Mouse (Mus musculus): ENCODE results near the gene Tgm2. TPM values are rescaled to one million over a fixed set of nuclear protein-coding genes. Genes with fewer than 3 reads are reported as not detected.

Gene Tgm2
- polyA plus RNA-seq, 1 experiment from 2014 or later, result 226 TPM

GRCm38 (mm10) chr2:158129291-158130002 lies 16.8 kb downstream of the Tgm2 start:
- no peaks in the 10 kb centered on the region for H3K27me3 ChIP-seq (ENCODE audit: control insufficient read depth, insufficient read depth, low read length)
- H3K9me3 ChIP-seq (replicated peaks; ENCODE audit: control insufficient read depth, low read length), result no peaks in the 10 kb centered on the region
- no peak overlapping the region for H3K4me3 ChIP-seq (ENCODE audit: low read length)
- no peak for ATAC-seq (replicated peaks; ENCODE audit: extremely low read depth, insufficient read depth, low FRiP score)
- H3K36me3 ChIP-seq (ENCODE audit: control insufficient read depth, insufficient read depth), result peaks cover 65% of the 10 kb centered on the region
- peaks cover 48% of the 10 kb centered on the region for H3K4me1 ChIP-seq (ENCODE audit: control insufficient read depth, insufficient read depth, low read length)
- H3K27ac ChIP-seq (ENCODE audit: low read length), result peak overlapping the region; percentile 88
- WGBS, result 69% methylated on average over 16 of the region's 16 CpGs
- H3K9ac ChIP-seq (ENCODE audit: low read length), result peak overlapping the region; percentile 7
- H3K4me2 ChIP-seq (ENCODE audit: low read depth, low read length), result no peak overlapping the region

GRCm38 (mm10) chr2:158128461-158129130 lies 17.6 kb downstream of the Tgm2 start:
- H3K9ac ChIP-seq (ENCODE audit: low read length), result peak overlapping the region; percentile 16; the same call in 1 of the 2 replicates
- ATAC-seq (replicated peaks; ENCODE audit: extremely low read depth, insufficient read depth, low FRiP score), result no peak
- WGBS, result 57% methylated on average over 8 of the region's 8 CpGs
- H3K4me3 ChIP-seq (ENCODE audit: low read length), result no peak overlapping the region
- H3K27ac ChIP-seq (ENCODE audit: low read length), result peak overlapping the region; percentile 88
- peaks cover 48% of the 10 kb centered on the region for H3K4me1 ChIP-seq (ENCODE audit: control insufficient read depth, insufficient read depth, low read length)
- peaks cover 60% of the 10 kb centered on the region for H3K36me3 ChIP-seq (ENCODE audit: control insufficient read depth, insufficient read depth)
- H3K4me2 ChIP-seq (ENCODE audit: low read depth, low read length), result no peak overlapping the region
- no peaks in the 10 kb centered on the region for H3K9me3 ChIP-seq (replicated peaks; ENCODE audit: control insufficient read depth, low read length)
- no peaks in the 10 kb centered on the region for H3K27me3 ChIP-seq (ENCODE audit: control insufficient read depth, insufficient read depth, low read length)

- WGBS, result 42% methylated on average over 7 of the region's 7 CpGs
- H3K36me3 ChIP-seq (ENCODE audit: control insufficient read depth, insufficient read depth), result peaks cover 59% of the 10 kb centered on the region
- no peaks in the 10 kb centered on the region for H3K27me3 ChIP-seq (ENCODE audit: control insufficient read depth, insufficient read depth, low read length)
- peak; percentile 63 for ATAC-seq (replicated peaks; ENCODE audit: extremely low read depth, insufficient read depth, low FRiP score)
- H3K9me3 ChIP-seq (replicated peaks; ENCODE audit: control insufficient read depth, low read length), result no peaks in the 10 kb centered on the region
- peak overlapping the region; percentile 88 for H3K27ac ChIP-seq (ENCODE audit: low read length)
- no peak overlapping the region for H3K4me3 ChIP-seq (ENCODE audit: low read length)
- H3K4me1 ChIP-seq (ENCODE audit: control insufficient read depth, insufficient read depth, low read length), result peaks cover 56% of the 10 kb centered on the region
- H3K4me2 ChIP-seq (ENCODE audit: low read depth, low read length), result no peak overlapping the region
- peak overlapping the region; percentile 43; the same call in 1 of the 2 replicates for H3K9ac ChIP-seq (ENCODE audit: low read length)
These were observed 18.4 kb downstream of the Tgm2 start for GRCm38 (mm10) chr2:158127872-158128271.

- no peak for ATAC-seq (replicated peaks; ENCODE audit: extremely low read depth, insufficient read depth, low FRiP score)
- Histone ChIP-seq H3K9me3 (replicated peaks; ENCODE audit: control insufficient read depth, low read length) (no peaks in the 10 kb centered on the region), H3K4me1 (ENCODE audit: control insufficient read depth, insufficient read depth, low read length) (peaks cover 62% of the 10 kb centered on the region), H3K4me2 (ENCODE audit: low read depth, low read length) (no peak overlapping the region), H3K9ac (ENCODE audit: low read length) (peak overlapping the region; percentile 43; the same call in 1 of the 2 replicates), H3K27ac (ENCODE audit: low read length) (peak overlapping the region; percentile 88), H3K27me3 (ENCODE audit: control insufficient read depth, insufficient read depth, low read length) (no peaks in the 10 kb centered on the region), H3K36me3 (ENCODE audit: control insufficient read depth, insufficient read depth) (peaks cover 53% of the 10 kb centered on the region), H3K4me3 (ENCODE audit: low read length) (no peak overlapping the region)
- WGBS, result 84% methylated on average over 6 of the region's 6 CpGs
These were observed 19.0 kb downstream of the Tgm2 start for GRCm38 (mm10) chr2:158127245-158127644.

GRCm38 (mm10) chr2:158122814-158123213 lies 23.4 kb downstream of the Tgm2 start:
- Histone ChIP-seq H3K4me1 (ENCODE audit: control insufficient read depth, insufficient read depth, low read length) (peaks cover 35% of the 10 kb centered on the region), H3K4me2 (ENCODE audit: low read depth, low read length) (no peak overlapping the region), H3K27me3 (ENCODE audit: control insufficient read depth, insufficient read depth, low read length) (no peaks in the 10 kb centered on the region), H3K36me3 (ENCODE audit: control insufficient read depth, insufficient read depth) (peaks cover 66% of the 10 kb centered on the region), H3K27ac (ENCODE audit: low read length) (peak overlapping the region; percentile 95), H3K4me3 (ENCODE audit: low read length) (no peak overlapping the region), H3K9me3 (replicated peaks; ENCODE audit: control insufficient read depth, low read length) (no peaks in the 10 kb centered on the region), H3K9ac (ENCODE audit: low read length) (peak overlapping the region; percentile 57; the same call in 1 of the 2 replicates)
- peak; percentile 82 for ATAC-seq (replicated peaks; ENCODE audit: extremely low read depth, insufficient read depth, low FRiP score)
- 26% methylated on average over 6 of the region's 6 CpGs for WGBS

DNA sequence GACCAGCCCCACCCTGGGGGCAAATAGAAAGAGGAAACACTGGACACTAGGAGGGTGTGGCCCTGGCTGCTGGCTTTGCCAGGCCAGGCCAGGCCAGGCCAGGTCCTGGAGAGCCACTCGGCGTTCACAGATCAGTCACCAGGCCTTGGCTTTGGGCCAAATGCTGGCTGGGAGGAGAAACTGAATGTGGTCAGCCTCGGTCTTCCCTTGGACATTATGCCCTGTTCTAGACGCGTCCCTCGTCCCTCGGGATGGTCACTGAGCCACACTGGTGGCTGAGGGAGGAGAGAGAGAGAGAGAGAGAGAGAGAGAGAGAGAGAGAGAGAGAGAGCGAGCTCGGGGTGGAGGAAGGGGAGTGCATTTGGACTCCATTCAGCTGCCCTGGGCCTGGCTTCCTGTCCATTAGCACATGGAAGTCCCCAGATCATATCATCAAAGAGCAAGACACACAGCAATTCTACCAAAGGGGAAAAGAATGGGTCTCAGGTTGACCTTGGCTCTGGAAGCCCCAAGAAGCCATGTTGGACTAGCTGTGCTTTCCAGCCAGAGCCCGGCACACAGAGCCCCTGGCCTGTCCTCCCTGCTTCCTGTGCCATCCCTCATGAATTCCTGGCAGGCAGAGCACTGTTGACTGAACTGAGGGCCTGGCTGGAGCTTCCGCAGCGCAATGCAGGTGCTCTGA lies 24.4 kb downstream of the Tgm2 start:
- Histone ChIP-seq H3K9ac (ENCODE audit: low read length) (peak overlapping the region; percentile 61), H3K4me1 (ENCODE audit: control insufficient read depth, insufficient read depth, low read length) (peaks cover 30% of the 10 kb centered on the region), H3K27ac (ENCODE audit: low read length) (peak overlapping the region; percentile 95), H3K27me3 (ENCODE audit: control insufficient read depth, insufficient read depth, low read length) (no peaks in the 10 kb centered on the region), H3K4me3 (ENCODE audit: low read length) (no peak overlapping the region), H3K36me3 (ENCODE audit: control insufficient read depth, insufficient read depth) (peaks cover 64% of the 10 kb centered on the region), H3K9me3 (replicated peaks; ENCODE audit: control insufficient read depth, low read length) (no peaks in the 10 kb centered on the region), H3K4me2 (ENCODE audit: low read depth, low read length) (no peak overlapping the region; the same call in 1 of the 2 replicates)
- WGBS, result 35% methylated on average over 12 of the region's 12 CpGs
- ATAC-seq (replicated peaks; ENCODE audit: extremely low read depth, insufficient read depth, low FRiP score), result peak; percentile 8; the same call in 1 of the 2 replicates

- Histone ChIP-seq H3K36me3 (ENCODE audit: control insufficient read depth, insufficient read depth) (peaks cover 57% of the 10 kb centered on the region), H3K4me3 (ENCODE audit: low read length) (no peak overlapping the region), H3K4me2 (ENCODE audit: low read depth, low read length) (no peak overlapping the region), H3K27me3 (ENCODE audit: control insufficient read depth, insufficient read depth, low read length) (no peaks in the 10 kb centered on the region), H3K4me1 (ENCODE audit: control insufficient read depth, insufficient read depth, low read length) (peaks cover 36% of the 10 kb centered on the region), H3K9me3 (replicated peaks; ENCODE audit: control insufficient read depth, low read length) (no peaks in the 10 kb centered on the region), H3K9ac (ENCODE audit: low read length) (no peak overlapping the region), H3K27ac (ENCODE audit: low read length) (no peak overlapping the region)
- ATAC-seq (replicated peaks; ENCODE audit: extremely low read depth, insufficient read depth, low FRiP score), result no peak
- 69% methylated on average over 3 of the region's 3 CpGs for WGBS
These were observed 25.4 kb downstream of the Tgm2 start for GRCm38 (mm10) chr2:158120868-158121267.

DNA sequence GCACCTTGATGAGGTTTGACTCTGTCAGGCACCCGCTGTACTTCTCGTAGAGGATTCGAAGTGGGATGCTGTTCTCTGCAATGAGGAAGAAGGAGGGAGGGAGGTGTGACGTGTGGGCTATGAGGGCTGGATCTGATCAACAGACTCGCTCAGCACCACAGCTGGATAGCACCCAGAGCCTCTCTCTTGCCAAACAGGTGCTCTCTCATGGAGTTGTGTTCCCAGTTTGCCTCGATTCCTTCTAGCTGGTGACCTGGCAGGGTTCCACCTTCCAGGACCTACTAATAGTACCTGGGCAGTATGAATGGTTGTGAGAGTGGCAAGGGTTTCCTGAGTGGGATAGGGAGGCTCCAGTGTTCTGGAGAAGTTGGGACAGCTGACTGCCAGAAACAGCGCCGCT lies 26.0 kb downstream of the Tgm2 start:
- H3K4me2 ChIP-seq (ENCODE audit: low read depth, low read length), result no peak overlapping the region
- WGBS, result 86% methylated on average over 8 of the region's 8 CpGs

GRCm38 (mm10) chr2:158119145-158119544 lies 27.1 kb downstream of the Tgm2 start:
- peaks cover 48% of the 10 kb centered on the region for H3K4me1 ChIP-seq (ENCODE audit: control insufficient read depth, insufficient read depth, low read length)
- ATAC-seq (replicated peaks; ENCODE audit: extremely low read depth, insufficient read depth, low FRiP score), result no peak
- no peak overlapping the region for H3K9ac ChIP-seq (ENCODE audit: low read length)
- H3K27me3 ChIP-seq (ENCODE audit: control insufficient read depth, insufficient read depth, low read length), result no peaks in the 10 kb centered on the region
- whole genome bisulfite sequencing, result 59% methylated on average over 4 of the region's 4 CpGs
- no peak overlapping the region for H3K4me2 ChIP-seq (ENCODE audit: low read depth, low read length)
- no peaks in the 10 kb centered on the region for H3K9me3 ChIP-seq (replicated peaks; ENCODE audit: control insufficient read depth, low read length)
- no peak overlapping the region for H3K27ac ChIP-seq (ENCODE audit: low read length)
- H3K36me3 ChIP-seq (ENCODE audit: control insufficient read depth, insufficient read depth), result peaks cover 45% of the 10 kb centered on the region
- H3K4me3 ChIP-seq (ENCODE audit: low read length), result no peak overlapping the region

More for the DNA sequence above, 26.0 kb downstream of the Tgm2 start:
- Histone ChIP-seq H3K4me1 (ENCODE audit: control insufficient read depth, insufficient read depth, low read length) (peaks cover 39% of the 10 kb centered on the region), H3K36me3 (ENCODE audit: control insufficient read depth, insufficient read depth) (peaks cover 50% of the 10 kb centered on the region), H3K4me3 (ENCODE audit: low read length) (no peak overlapping the region), H3K27me3 (ENCODE audit: control insufficient read depth, insufficient read depth, low read length) (no peaks in the 10 kb centered on the region), H3K9me3 (replicated peaks; ENCODE audit: control insufficient read depth, low read length) (no peaks in the 10 kb centered on the region), H3K27ac (ENCODE audit: low read length) (no peak overlapping the region), H3K9ac (ENCODE audit: low read length) (no peak overlapping the region)
- no peak for ATAC-seq (replicated peaks; ENCODE audit: extremely low read depth, insufficient read depth, low FRiP score)

All from heart, embryonic 16.5 days (tissue).